Mouse (Mus musculus) 416B (cell line): ENCODE measurements around the gene Tdrd7.

Experiments used
- DNase-seq: peaks from one replicate; pipeline ENCODE4 v3.0.0; 2011; ENCODE audit warnings: low read depth

Gene Tdrd7

GRCm38 (mm10) chr4:46041761-46042504 lies 76.8 kb downstream of the Tdrd7 start:
- DNase-seq, result no peak

GRCm38 (mm10) chr4:46042505-46042850 lies 77.3 kb downstream of the Tdrd7 start:
- no peak for DNase-seq

- DNase-seq, result no peak
Observed at GRCm38 (mm10) chr4:46043361-46043760, 78.2 kb downstream of the Tdrd7 start.

- no peak for DNase-seq
Observed at GRCm38 (mm10) chr4:46047971-46048370, 82.8 kb downstream of the Tdrd7 start.

- no peak for DNase-seq
Observed at GRCm38 (mm10) chr4:46048418-46048817, 83.3 kb downstream of the Tdrd7 start.

GRCm38 (mm10) chr4:46053323-46054107 lies 88.4 kb downstream of the Tdrd7 start:
- DNase-seq, result no peak

GRCm38 (mm10) chr4:46056163-46056562 lies 91.0 kb downstream of the Tdrd7 start:
- no peak for DNase-seq

- no peak for DNase-seq
Observed at GRCm38 (mm10) chr4:46061259-46061962, 96.3 kb downstream of the Tdrd7 start.

- DNase-seq, result no peak
Observed at GRCm38 (mm10) chr4:46063841-46064240, 98.7 kb downstream of the Tdrd7 start.

- no peak for DNase-seq
Observed at GRCm38 (mm10) chr4:46064263-46064662, 99.1 kb downstream of the Tdrd7 start.

- DNase-seq, result no peak
Observed at GRCm38 (mm10) chr4:46064961-46065360, 99.8 kb downstream of the Tdrd7 start.

GRCm38 (mm10) chr4:46065695-46066340 lies 100.7 kb downstream of the Tdrd7 start:
- no peak for DNase-seq

- DNase-seq, result no peak
Observed at GRCm38 (mm10) chr4:46068060-46068459, 102.9 kb downstream of the Tdrd7 start.

- DNase-seq, result no peak
Observed at GRCm38 (mm10) chr4:46068573-46068972, 103.4 kb downstream of the Tdrd7 start.

- no peak for DNase-seq
Observed at GRCm38 (mm10) chr4:46069851-46070482, 104.8 kb downstream of the Tdrd7 start.

- no peak for DNase-seq
Observed at GRCm38 (mm10) chr4:46072631-46073030, 107.5 kb downstream of the Tdrd7 start.

GRCm38 (mm10) chr4:46073736-46074135 lies 108.6 kb downstream of the Tdrd7 start:
- DNase-seq, result no peak

- DNase-seq, result no peak
Observed at GRCm38 (mm10) chr4:46075664-46076063, 110.5 kb downstream of the Tdrd7 start.

GRCm38 (mm10) chr4:46076892-46077291 lies 111.8 kb downstream of the Tdrd7 start:
- no peak for DNase-seq

- no peak for DNase-seq
Observed at GRCm38 (mm10) chr4:46080261-46080660, 115.1 kb downstream of the Tdrd7 start.

GRCm38 (mm10) chr4:46082555-46082954 lies 117.4 kb downstream of the Tdrd7 start:
- no peak for DNase-seq
